Mouse (Mus musculus) hindbrain, embryonic 10.5 days (tissue): ENCODE measurements around the gene Dcst1. TPM values are rescaled to one million over a fixed set of nuclear protein-coding genes. Genes with fewer than 3 reads are reported as not detected.
A peak's percentile ranks its signal among the peaks of the same experiment; 100 is the strongest.

Experiments used
- DNase-seq: peaks from one replicate; pipeline ENCODE4 v3.0.0-alpha.2; 2017; ENCODE audit warnings: low spot score
- H3K27ac ChIP-seq: fragments of 300-500 bp; sonication (generic); 2 replicates; pipeline ENCODE4 v1.5.1; 2016; ENCODE audit warnings: mild to moderate bottlenecking, moderate library complexity
- H3K27me3 ChIP-seq: fragments of 300-500 bp; sonication (generic); 2 replicates; pipeline ENCODE4 v1.6.1; 2016; ENCODE audit warnings: mild to moderate bottlenecking; ENCODE audit not compliant: poor library complexity, insufficient read depth, severe bottlenecking
- H3K36me3 ChIP-seq: fragments of 300-500 bp; sonication (generic); 2 replicates; pipeline ENCODE4 v1.6.1; 2016; ENCODE audit warnings: mild to moderate bottlenecking, moderate library complexity
- H3K4me1 ChIP-seq: fragments of 300-500 bp; sonication (generic); replicated peaks from 2 replicates; pipeline ENCODE4 v1.6.1; 2016; ENCODE audit warnings: mild to moderate bottlenecking
- H3K4me3 ChIP-seq: fragments of 300-500 bp; sonication (generic); 2 replicates; pipeline ENCODE4 v1.5.1; 2016; ENCODE audit warnings: mild to moderate bottlenecking, moderate library complexity
- H3K9me3 ChIP-seq: fragments of 300-500 bp; sonication (generic); 2 replicates; pipeline ENCODE4 v1.6.1; 2016; ENCODE audit warnings: mild to moderate bottlenecking, moderate library complexity
- WGBS: fragments of 180-500 bp; shearing (Covaris S2); methylation state at CpG from one replicate; pipeline ENCODE4 v1.1.7; 2016; 5-methylcytosine and 5-hydroxymethylcytosine counted together
- polyA plus RNA-seq: library from polyadenylated mRNA; unstranded; fragments of >200 nt; fragmentation: Nextera tagmentation; extraction: Ambion mirVana; gene quantifications from 2 replicates; pipeline ENCODE4 v1.2.1, GENCODE M21; 2016

The Dcst1 gene
- 0.09 and 0.33 TPM in 2 replicates for polyA plus RNA-seq

- Histone ChIP-seq H3K4me3 (no peak within 1 kb of the TSS), H3K27ac (no peak within 1 kb of the TSS), H3K4me1 (peaks cover 28% of the 10 kb centered on the region), H3K9me3 (no peaks in the 10 kb centered on the region), H3K36me3 (no peaks in the 10 kb centered on the region), H3K27me3 (peaks cover 16% of the 10 kb centered on the region)
- 79% methylated on average over 11 of the region's 11 CpGs for WGBS
- DNase-seq: no peak
These were observed at the start of gene Dcst1 for GRCm38 (mm10) chr3:89365153-89365485. Dcst1 (minus strand) TSS chr3:89365253.

DNA sequence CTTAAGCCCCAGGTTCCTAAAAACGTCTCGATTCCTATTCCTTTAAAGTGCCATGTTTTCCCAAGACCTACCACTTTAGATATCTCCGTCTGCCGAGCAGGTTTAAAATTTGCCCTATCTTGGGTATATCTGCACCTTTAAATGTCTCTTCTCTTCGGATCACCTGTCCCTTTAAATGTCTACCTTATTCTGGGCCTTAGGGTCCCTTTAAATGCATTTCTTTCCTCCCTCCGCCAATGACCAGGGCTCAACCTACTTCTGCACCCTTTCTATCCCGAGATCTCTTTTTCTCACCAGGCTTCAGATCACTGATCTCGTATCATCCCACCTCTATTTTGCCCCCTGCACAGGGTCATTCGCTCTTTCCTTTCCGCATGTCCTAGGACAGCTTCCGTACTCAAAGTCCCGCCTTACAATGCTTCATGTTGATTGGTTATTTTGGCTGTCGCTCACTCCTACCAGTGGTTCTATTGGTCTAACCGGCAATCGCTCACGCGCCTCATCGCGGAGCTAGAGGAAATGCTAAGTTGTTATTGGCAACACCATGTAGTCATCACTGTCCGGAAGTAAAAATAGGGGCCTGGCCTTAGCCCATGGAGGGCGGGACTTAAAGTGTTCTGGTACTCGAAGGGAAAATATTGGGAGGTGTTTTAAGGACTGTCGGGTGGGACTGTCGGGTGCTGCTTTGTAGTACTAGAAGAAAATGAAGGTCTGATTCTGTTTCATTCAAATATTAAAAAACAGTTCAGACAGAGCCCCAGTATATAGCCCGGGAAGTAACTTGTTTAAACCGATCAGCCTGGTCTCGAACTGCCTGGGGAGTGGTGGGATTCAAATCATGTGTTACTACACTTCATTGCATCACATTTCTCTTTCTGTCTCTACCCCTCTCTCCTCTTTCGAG, 46.7 kb upstream of the Dcst1 start, which contains the start of gene Flad1:
Gene Flad1 (minus strand): TSS at position 381 of the 904 bp plus-strand sequence.
- H3K4me1 ChIP-seq: peaks cover 28% of the 10 kb centered on the region
- peaks cover 63% of the 10 kb centered on the region for H3K36me3 ChIP-seq
- no peaks in the 10 kb centered on the region for H3K27me3 ChIP-seq
- no peaks in the 10 kb centered on the region for H3K9me3 ChIP-seq
- peak within 1 kb of the TSS; percentile 83 for H3K27ac ChIP-seq
- WGBS: 6% methylated on average over 28 of the region's 28 CpGs
- peak within 1 kb of the TSS; percentile 66 for H3K4me3 ChIP-seq
- DNase-seq: peak; percentile 97

DNA sequence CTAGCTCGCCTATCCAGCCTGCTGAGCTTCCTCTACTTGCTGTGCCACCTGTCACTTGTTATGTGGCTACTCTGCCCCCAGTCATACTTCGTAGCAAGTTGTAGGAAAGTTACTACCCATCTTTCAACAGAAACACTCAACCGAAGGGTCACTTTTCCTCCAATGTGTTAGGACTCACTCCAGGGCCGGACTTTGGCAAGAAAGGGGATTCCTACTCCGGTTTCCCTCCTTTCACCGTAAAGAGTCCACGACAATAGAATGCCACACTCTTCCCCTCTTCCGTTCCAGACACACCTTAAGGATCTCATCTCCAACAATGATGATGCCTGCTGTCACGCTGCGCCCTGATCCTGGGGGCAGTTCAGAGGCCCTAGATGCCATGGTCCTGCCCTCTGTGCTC, 45.8 kb upstream of the Dcst1 start:
- peaks cover 21% of the 10 kb centered on the region for H3K4me1 ChIP-seq
- peak overlapping the region; percentile 66 for H3K4me3 ChIP-seq
- no peaks in the 10 kb centered on the region for H3K9me3 ChIP-seq
- H3K36me3 ChIP-seq: peaks cover 57% of the 10 kb centered on the region
- H3K27ac ChIP-seq: peak overlapping the region; percentile 83
- no peak for DNase-seq
- H3K27me3 ChIP-seq: no peaks in the 10 kb centered on the region
- 81% methylated on average over 10 of the region's 10 CpGs for WGBS

GRCm38 (mm10) chr3:89409701-89410100, 44.6 kb upstream of the Dcst1 start:
- Histone ChIP-seq H3K36me3 (peaks cover 57% of the 10 kb centered on the region), H3K27ac (no peak overlapping the region), H3K4me3 (no peak overlapping the region), H3K27me3 (no peaks in the 10 kb centered on the region), H3K9me3 (no peaks in the 10 kb centered on the region), H3K4me1 (peaks cover 21% of the 10 kb centered on the region)
- no peak for DNase-seq
- WGBS: 90% methylated on average over 3 of the region's 3 CpGs

- H3K4me1 ChIP-seq: peaks cover 21% of the 10 kb centered on the region
- no peak overlapping the region for H3K27ac ChIP-seq
- 58% methylated on average over 16 of the region's 16 CpGs for WGBS
- no peak for DNase-seq
- H3K9me3 ChIP-seq: no peaks in the 10 kb centered on the region
- H3K27me3 ChIP-seq: no peaks in the 10 kb centered on the region
- no peak overlapping the region for H3K4me3 ChIP-seq
- peaks cover 55% of the 10 kb centered on the region for H3K36me3 ChIP-seq
These were observed 43.4 kb upstream of the Dcst1 start for GRCm38 (mm10) chr3:89408448-89408847.

- DNase-seq: no peak
- Histone ChIP-seq H3K9me3 (no peaks in the 10 kb centered on the region), H3K27ac (no peak overlapping the region), H3K4me1 (peaks cover 17% of the 10 kb centered on the region), H3K36me3 (peaks cover 63% of the 10 kb centered on the region), H3K4me3 (no peak overlapping the region), H3K27me3 (no peaks in the 10 kb centered on the region)
- 92% methylated on average over 6 of the region's 6 CpGs for WGBS
These were observed 41.8 kb upstream of the Dcst1 start for GRCm38 (mm10) chr3:89406887-89407286.

GRCm38 (mm10) chr3:89402693-89403092, 37.6 kb upstream of the Dcst1 start, which contains the start of gene Lenep:
Lenep (minus strand) TSS chr3:89402793.
- H3K9me3 ChIP-seq: no peaks in the 10 kb centered on the region
- no peak for DNase-seq
- no peaks in the 10 kb centered on the region for H3K4me1 ChIP-seq
- 68% methylated on average over 5 of the region's 5 CpGs for WGBS
- H3K4me3 ChIP-seq: no peak within 1 kb of the TSS
- H3K27ac ChIP-seq: no peak within 1 kb of the TSS
- no peaks in the 10 kb centered on the region for H3K27me3 ChIP-seq
- H3K36me3 ChIP-seq: peaks cover 66% of the 10 kb centered on the region

GRCm38 (mm10) chr3:89401329-89401728, 36.3 kb upstream of the Dcst1 start:
- H3K4me1 ChIP-seq: peaks cover 6% of the 10 kb centered on the region
- no peak for DNase-seq
- H3K9me3 ChIP-seq: no peaks in the 10 kb centered on the region
- no peak overlapping the region for H3K27ac ChIP-seq
- peaks cover 56% of the 10 kb centered on the region for H3K36me3 ChIP-seq
- H3K27me3 ChIP-seq: no peaks in the 10 kb centered on the region
- no peak overlapping the region for H3K4me3 ChIP-seq
- 91% methylated on average over 7 of the region's 7 CpGs for WGBS

- H3K27ac ChIP-seq: peak overlapping the region; percentile 82
- H3K4me1 ChIP-seq: peaks cover 53% of the 10 kb centered on the region
- peak overlapping the region; percentile 77 for H3K4me3 ChIP-seq
- WGBS: 2% methylated on average over 4 of the region's 4 CpGs
- H3K9me3 ChIP-seq: no peaks in the 10 kb centered on the region
- H3K36me3 ChIP-seq: peaks cover 16% of the 10 kb centered on the region; the same call in 1 of the 2 replicates
- DNase-seq: no peak
- peaks cover 25% of the 10 kb centered on the region for H3K27me3 ChIP-seq
These were observed 31.6 kb upstream of the Dcst1 start for GRCm38 (mm10) chr3:89396654-89397005.

DNA sequence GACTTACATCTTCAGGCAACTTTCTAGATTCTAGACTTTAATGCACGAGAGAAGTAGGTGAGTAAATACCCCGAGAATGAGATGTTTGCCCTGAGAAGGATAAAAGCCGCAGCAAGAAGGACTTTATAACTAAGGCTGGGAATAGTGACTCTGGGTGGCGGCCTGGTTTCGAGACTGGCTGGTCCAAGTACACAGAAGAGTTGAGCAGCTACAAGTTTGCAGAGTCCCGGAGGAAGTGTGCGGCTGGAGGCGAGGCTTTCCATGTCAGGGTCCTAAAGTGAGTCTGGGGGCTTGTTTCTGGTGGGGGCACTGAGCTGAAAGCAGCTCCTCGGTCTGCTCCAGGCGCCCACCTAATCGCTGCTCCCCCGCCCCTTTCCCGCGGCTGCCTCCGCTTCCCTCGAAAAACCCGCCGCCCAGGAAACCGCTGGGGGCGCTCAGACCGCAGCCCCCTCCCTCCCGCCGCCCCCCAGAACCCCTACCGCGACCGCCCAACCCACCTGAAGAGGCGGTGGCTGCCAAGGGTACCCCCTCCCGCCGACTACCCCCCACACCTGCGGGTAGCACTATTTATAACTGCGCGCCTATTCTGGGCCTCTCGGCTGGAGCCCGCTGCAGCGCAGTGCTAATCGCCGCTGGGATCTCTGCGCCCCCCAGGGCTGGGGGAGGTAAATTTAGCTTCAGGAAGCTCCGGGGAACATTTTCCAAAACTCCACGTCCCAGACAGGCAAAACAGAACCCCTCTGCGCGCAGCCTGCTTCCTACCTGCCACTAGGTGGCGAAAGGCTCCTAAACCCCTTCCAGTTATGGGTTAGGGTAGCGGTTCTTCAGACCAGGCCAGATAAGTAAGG, 31.0 kb upstream of the Dcst1 start:
- Histone ChIP-seq H3K4me1 (peaks cover 59% of the 10 kb centered on the region), H3K4me3 (peak overlapping the region; percentile 77), H3K27me3 (peaks cover 30% of the 10 kb centered on the region), H3K27ac (peak overlapping the region; percentile 82), H3K9me3 (no peaks in the 10 kb centered on the region), H3K36me3 (peaks cover 10% of the 10 kb centered on the region; the same call in 1 of the 2 replicates)
- WGBS: under 1% methylated on average over 44 of the region's 44 CpGs
- peak; percentile 78 for DNase-seq

DNA sequence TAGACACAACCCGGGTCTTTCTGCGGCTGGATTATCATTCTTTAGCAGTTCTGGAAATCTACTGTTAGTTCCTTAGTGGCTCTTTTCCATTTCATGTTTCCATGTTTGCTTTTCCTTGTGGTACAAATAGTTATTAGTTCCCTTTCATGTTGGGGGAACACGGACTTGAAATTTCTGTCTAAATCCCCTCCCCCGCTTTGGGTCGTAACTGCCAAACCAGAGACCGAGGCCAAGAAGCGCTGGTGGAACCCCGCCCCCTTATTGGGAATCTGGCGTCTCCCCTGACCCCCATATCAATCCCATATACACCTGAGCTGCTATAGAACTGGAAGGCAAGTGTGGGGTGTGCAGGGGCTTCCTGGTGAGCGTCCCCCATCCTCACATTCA, 30.4 kb upstream of the Dcst1 start:
- Histone ChIP-seq H3K9me3 (no peaks in the 10 kb centered on the region), H3K27ac (peak overlapping the region; percentile 90), H3K36me3 (0 out of 2 replicates have a peak, but pooled peaks cover 7% of the 10 kb centered on the region), H3K4me3 (peak overlapping the region; percentile 77), H3K27me3 (peaks cover 36% of the 10 kb centered on the region), H3K4me1 (peaks cover 66% of the 10 kb centered on the region)
- 2% methylated on average over 10 of the region's 10 CpGs for WGBS
- no peak for DNase-seq

- H3K27me3 ChIP-seq: peaks cover 41% of the 10 kb centered on the region
- DNase-seq: peak; percentile 90
- peaks cover 71% of the 10 kb centered on the region for H3K4me1 ChIP-seq
- H3K4me3 ChIP-seq: peak overlapping the region; percentile 77
- no peaks in the 10 kb centered on the region for H3K9me3 ChIP-seq
- under 1% methylated on average over 12 of the region's 12 CpGs for WGBS
- 0 out of 2 replicates have a peak, but pooled peaks cover 3% of the 10 kb centered on the region for H3K36me3 ChIP-seq
- peak overlapping the region; percentile 90 for H3K27ac ChIP-seq
These were observed 29.8 kb upstream of the Dcst1 start for GRCm38 (mm10) chr3:89394894-89395256.
